Mouse (Mus musculus): ENCODE measurements around the gene Stx3. TPM values are rescaled to one million over a fixed set of nuclear protein-coding genes. Genes with fewer than 3 reads are reported as not detected.

Stx3 gene
- polyA plus RNA-seq, 1 experiment from 2014 or later = 11.4 TPM

- DNase-seq (ENCODE audit: low spot score) (no peak), ATAC-seq (replicated peaks; ENCODE audit: low FRiP score) (no peak)
- H3K36me3 ChIP-seq (ENCODE audit: control insufficient read depth, insufficient read depth, low read length) = no peaks in the 10 kb centered on the region
- H3K27me3 ChIP-seq (ENCODE audit: control insufficient read depth, insufficient read depth, low read length) = peaks cover 6% of the 10 kb centered on the region
- no peak overlapping the region for H3K9ac ChIP-seq (ENCODE audit: low read length)
- 56% methylated on average over 4 of the region's 4 CpGs for WGBS
- H3K4me3 ChIP-seq (ENCODE audit: low read depth, low read length) = no peak overlapping the region
- H3K27ac ChIP-seq (ENCODE audit: low read depth, low read length) = no peak overlapping the region
- no peaks in the 10 kb centered on the region for H3K9me3 ChIP-seq (ENCODE audit: control insufficient read depth, low read length)
- H3K4me2 ChIP-seq (ENCODE audit: low read depth, low read length, severe bottlenecking) = no peak overlapping the region
- H3K4me1 ChIP-seq (replicated peaks; ENCODE audit: control insufficient read depth, insufficient read depth, low read length) = 0 out of 2 replicates have a peak, but pooled peaks cover 3% of the 10 kb centered on the region
These were observed 6.1 kb downstream of the Stx3 start for GRCm38 (mm10) chr19:11813136-11813535.

DNA sequence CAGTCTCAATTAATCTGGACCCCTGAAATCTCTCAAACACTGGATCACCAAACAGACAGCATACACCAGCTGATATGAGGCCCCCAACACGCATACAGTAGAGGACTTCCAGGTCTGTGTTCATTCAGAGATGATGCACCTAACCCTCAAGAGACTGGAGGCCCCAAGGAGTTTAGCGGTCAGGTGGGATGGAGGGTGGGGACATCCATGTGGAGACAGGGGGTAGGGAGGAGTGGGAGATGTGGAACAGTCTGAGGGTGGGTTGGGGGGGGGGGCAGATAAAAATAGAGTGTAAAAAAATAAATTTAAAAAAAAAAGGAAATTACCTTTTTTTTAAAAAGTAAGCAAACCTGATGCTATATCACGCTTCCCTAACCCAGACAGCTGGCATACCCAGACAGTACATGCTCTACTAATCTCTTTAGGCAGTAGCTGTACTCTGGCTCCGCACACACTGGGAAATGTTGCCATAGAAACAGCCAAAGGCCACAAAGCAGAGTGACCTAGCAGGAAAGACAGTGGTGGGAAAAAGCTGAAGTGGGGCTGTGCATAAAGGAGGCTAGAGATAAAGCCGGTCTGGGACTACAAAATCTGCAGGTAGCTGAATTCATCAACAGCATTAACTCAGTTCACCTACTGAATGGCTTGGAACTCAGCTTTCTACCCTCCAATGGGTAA is 7.4 kb downstream of the Stx3 start:
- Histone ChIP-seq H3K9ac (ENCODE audit: low read length) (no peak overlapping the region), H3K4me2 (ENCODE audit: low read depth, low read length, severe bottlenecking) (0 out of 2 replicates have a peak overlapping the region, but pooled peaks have one; percentile 2), H3K27me3 (ENCODE audit: control insufficient read depth, insufficient read depth, low read length) (no peaks in the 10 kb centered on the region; the same call in 1 of the 2 replicates), H3K4me1 (replicated peaks; ENCODE audit: control insufficient read depth, insufficient read depth, low read length) (0 out of 2 replicates have a peak, but pooled peaks cover 3% of the 10 kb centered on the region), H3K36me3 (ENCODE audit: control insufficient read depth, insufficient read depth, low read length) (no peaks in the 10 kb centered on the region), H3K27ac (ENCODE audit: low read depth, low read length) (no peak overlapping the region), H3K4me3 (ENCODE audit: low read depth, low read length) (no peak overlapping the region), H3K9me3 (ENCODE audit: control insufficient read depth, low read length) (no peaks in the 10 kb centered on the region)
- no peak for DNase-seq (ENCODE audit: low spot score)
- ATAC-seq (replicated peaks; ENCODE audit: low FRiP score) = peak; percentile 90
- WGBS = 34% methylated on average over 5 of the region's 5 CpGs

- H3K4me1 ChIP-seq (replicated peaks; ENCODE audit: control insufficient read depth, insufficient read depth, low read length) = 0 out of 2 replicates have a peak, but pooled peaks cover 3% of the 10 kb centered on the region
- H3K36me3 ChIP-seq (ENCODE audit: control insufficient read depth, insufficient read depth, low read length) = no peaks in the 10 kb centered on the region
- H3K9me3 ChIP-seq (ENCODE audit: control insufficient read depth, low read length) = no peaks in the 10 kb centered on the region
- no peak for DNase-seq (ENCODE audit: low spot score)
- WGBS = 93% methylated on average over 1 of the region's 1 CpGs
- H3K27ac ChIP-seq (ENCODE audit: low read depth, low read length) = no peak overlapping the region
- H3K9ac ChIP-seq (ENCODE audit: low read length) = no peak overlapping the region
- no peak overlapping the region for H3K4me2 ChIP-seq (ENCODE audit: low read depth, low read length, severe bottlenecking)
- ATAC-seq (replicated peaks; ENCODE audit: low FRiP score) = no peak
- no peaks in the 10 kb centered on the region; the same call in 1 of the 2 replicates for H3K27me3 ChIP-seq (ENCODE audit: control insufficient read depth, insufficient read depth, low read length)
- H3K4me3 ChIP-seq (ENCODE audit: low read depth, low read length) = no peak overlapping the region
These were observed 8.3 kb downstream of the Stx3 start for GRCm38 (mm10) chr19:11810856-11811255.

GRCm38 (mm10) chr19:11810003-11810758 is 9.0 kb downstream of the Stx3 start:
- Histone ChIP-seq H3K27me3 (ENCODE audit: control insufficient read depth, insufficient read depth, low read length) (no peaks in the 10 kb centered on the region; the same call in 1 of the 2 replicates), H3K4me1 (replicated peaks; ENCODE audit: control insufficient read depth, insufficient read depth, low read length) (0 out of 2 replicates have a peak, but pooled peaks cover 3% of the 10 kb centered on the region), H3K4me3 (ENCODE audit: low read depth, low read length) (no peak overlapping the region), H3K9me3 (ENCODE audit: control insufficient read depth, low read length) (no peaks in the 10 kb centered on the region), H3K9ac (ENCODE audit: low read length) (no peak overlapping the region), H3K36me3 (ENCODE audit: control insufficient read depth, insufficient read depth, low read length) (no peaks in the 10 kb centered on the region), H3K27ac (ENCODE audit: low read depth, low read length) (no peak overlapping the region), H3K4me2 (ENCODE audit: low read depth, low read length, severe bottlenecking) (no peak overlapping the region)
- ATAC-seq (replicated peaks; ENCODE audit: low FRiP score) (no peak), DNase-seq (ENCODE audit: low spot score) (no peak)
- WGBS = 85% methylated on average over 5 of the region's 5 CpGs

GRCm38 (mm10) chr19:11808452-11808851 is 10.8 kb downstream of the Stx3 start:
- no peak for DNase-seq (ENCODE audit: low spot score)
- no peak overlapping the region for H3K9ac ChIP-seq (ENCODE audit: low read length)
- WGBS = 82% methylated on average over 2 of the region's 2 CpGs
- no peaks in the 10 kb centered on the region for H3K36me3 ChIP-seq (ENCODE audit: control insufficient read depth, insufficient read depth, low read length)
- no peak overlapping the region for H3K4me3 ChIP-seq (ENCODE audit: low read depth, low read length)
- 0 out of 2 replicates have a peak, but pooled peaks cover 3% of the 10 kb centered on the region for H3K4me1 ChIP-seq (replicated peaks; ENCODE audit: control insufficient read depth, insufficient read depth, low read length)
- H3K4me2 ChIP-seq (ENCODE audit: low read depth, low read length, severe bottlenecking) = no peak overlapping the region
- no peaks in the 10 kb centered on the region for H3K9me3 ChIP-seq (ENCODE audit: control insufficient read depth, low read length)
- ATAC-seq (replicated peaks; ENCODE audit: low FRiP score) = no peak
- no peak overlapping the region for H3K27ac ChIP-seq (ENCODE audit: low read depth, low read length)
- no peaks in the 10 kb centered on the region; the same call in 1 of the 2 replicates for H3K27me3 ChIP-seq (ENCODE audit: control insufficient read depth, insufficient read depth, low read length)

- Histone ChIP-seq H3K4me3 (ENCODE audit: low read depth, low read length) (no peak overlapping the region), H3K4me1 (replicated peaks; ENCODE audit: control insufficient read depth, insufficient read depth, low read length) (0 out of 2 replicates have a peak, but pooled peaks cover 3% of the 10 kb centered on the region), H3K36me3 (ENCODE audit: control insufficient read depth, insufficient read depth, low read length) (no peaks in the 10 kb centered on the region), H3K9me3 (ENCODE audit: control insufficient read depth, low read length) (no peaks in the 10 kb centered on the region), H3K27me3 (ENCODE audit: control insufficient read depth, insufficient read depth, low read length) (no peaks in the 10 kb centered on the region), H3K9ac (ENCODE audit: low read length) (no peak overlapping the region), H3K4me2 (ENCODE audit: low read depth, low read length, severe bottlenecking) (no peak overlapping the region), H3K27ac (ENCODE audit: low read depth, low read length) (no peak overlapping the region)
- DNase-seq (ENCODE audit: low spot score) (no peak), ATAC-seq (replicated peaks; ENCODE audit: low FRiP score) (no peak)
- 34% methylated on average over 6 of the region's 6 CpGs for WGBS
These were observed 11.4 kb downstream of the Stx3 start for GRCm38 (mm10) chr19:11807822-11808221.

GRCm38 (mm10) chr19:11807251-11807650 is 12.0 kb downstream of the Stx3 start:
- DNase-seq (ENCODE audit: low spot score) (no peak), ATAC-seq (replicated peaks; ENCODE audit: low FRiP score) (no peak)
- Histone ChIP-seq H3K36me3 (ENCODE audit: control insufficient read depth, insufficient read depth, low read length) (no peaks in the 10 kb centered on the region), H3K4me1 (replicated peaks; ENCODE audit: control insufficient read depth, insufficient read depth, low read length) (0 out of 2 replicates have a peak, but pooled peaks cover 3% of the 10 kb centered on the region), H3K27ac (ENCODE audit: low read depth, low read length) (no peak overlapping the region), H3K9ac (ENCODE audit: low read length) (no peak overlapping the region), H3K4me3 (ENCODE audit: low read depth, low read length) (no peak overlapping the region), H3K9me3 (ENCODE audit: control insufficient read depth, low read length) (no peaks in the 10 kb centered on the region), H3K4me2 (ENCODE audit: low read depth, low read length, severe bottlenecking) (no peak overlapping the region), H3K27me3 (ENCODE audit: control insufficient read depth, insufficient read depth, low read length) (no peaks in the 10 kb centered on the region)
- WGBS = 74% methylated on average over 2 of the region's 2 CpGs

GRCm38 (mm10) chr19:11804423-11804822 is 14.8 kb downstream of the Stx3 start:
- no peaks in the 10 kb centered on the region for H3K27me3 ChIP-seq (ENCODE audit: control insufficient read depth, insufficient read depth, low read length)
- 76% methylated on average over 1 of the region's 1 CpGs for WGBS
- H3K4me3 ChIP-seq (ENCODE audit: low read depth, low read length) = no peak overlapping the region
- H3K4me2 ChIP-seq (ENCODE audit: low read depth, low read length, severe bottlenecking) = no peak overlapping the region
- DNase-seq (ENCODE audit: low spot score) = no peak
- no peak for ATAC-seq (replicated peaks; ENCODE audit: low FRiP score)
- no peaks in the 10 kb centered on the region for H3K36me3 ChIP-seq (ENCODE audit: control insufficient read depth, insufficient read depth, low read length)
- no peaks in the 10 kb centered on the region for H3K4me1 ChIP-seq (replicated peaks; ENCODE audit: control insufficient read depth, insufficient read depth, low read length)
- H3K9me3 ChIP-seq (ENCODE audit: control insufficient read depth, low read length) = no peaks in the 10 kb centered on the region
- no peak overlapping the region for H3K27ac ChIP-seq (ENCODE audit: low read depth, low read length)
- H3K9ac ChIP-seq (ENCODE audit: low read length) = no peak overlapping the region

All from forebrain, embryonic 11.5 days (tissue).